Mouse (Mus musculus): ENCODE data around the gene Chst15.

DNA sequence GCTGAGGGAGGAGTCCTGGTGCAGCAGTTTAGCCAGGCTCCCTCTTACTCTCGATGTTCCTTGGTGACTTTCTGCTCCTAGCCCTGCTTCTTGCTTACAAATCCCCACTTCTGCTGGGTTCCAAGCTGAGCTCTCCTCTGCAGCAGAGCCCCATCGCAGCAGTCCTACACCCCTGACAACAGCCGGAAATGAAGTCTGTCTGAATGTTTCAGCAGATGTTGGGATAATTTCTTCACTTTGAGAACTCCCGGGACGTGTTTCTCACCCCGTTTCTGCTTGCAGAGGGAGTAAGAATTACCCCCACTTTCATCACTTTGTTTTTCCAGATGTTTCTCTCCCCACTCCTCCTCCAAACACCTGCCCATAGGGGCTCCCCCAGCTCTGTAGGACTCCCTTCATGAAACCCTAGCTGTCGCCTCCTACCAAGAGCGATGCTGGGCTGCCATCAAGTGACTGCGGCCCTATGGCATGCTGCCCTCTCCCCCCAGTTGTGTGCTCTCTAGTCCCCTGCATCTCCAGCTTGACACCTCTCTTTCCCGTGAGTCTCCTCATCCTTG is 67.4 kb downstream of the Chst15 start:
- TF ChIP-seq POLR2A (IDR thresholded peaks at IDR 0.05; ENCODE audit: borderline replicate concordance, control insufficient read depth, low read depth, low read length): no peak
- TF ChIP-seq CTCF (IDR thresholded peaks at IDR 0.05; ENCODE audit: control insufficient read depth, insufficient read depth, low read length): no peak

Data from bone marrow, adult 2 months (tissue).